Mouse (Mus musculus) C2C12 (cell line): ENCODE measurements around the gene Rmnd5a. TPM values are rescaled to one million over a fixed set of nuclear protein-coding genes. Genes with fewer than 3 reads are reported as not detected.

Experiments used
- H3K27me3 ChIP-seq: one replicate; pipeline ENCODE4 v1.6.1; 2011; ENCODE audit not compliant: control insufficient read depth, insufficient read depth, insufficient read length
- H3K36me3 ChIP-seq: one replicate; pipeline ENCODE4 v1.6.1; 2011; ENCODE audit not compliant: control insufficient read depth, insufficient read depth
- H3K4me3 ChIP-seq: one replicate; pipeline ENCODE4 v1.5.1; 2011; ENCODE audit warnings: mild to moderate bottlenecking, control low read depth; ENCODE audit not compliant: poor library complexity, insufficient read depth, severe bottlenecking
- H3K79me2 ChIP-seq: one replicate; pipeline ENCODE4 v1.6.1; 2011; ENCODE audit not compliant: control insufficient read depth, insufficient read depth
- H3K79me3 ChIP-seq: one replicate; pipeline ENCODE4 v1.6.1; 2011; ENCODE audit warnings: low read depth, control low read depth
- H3ac ChIP-seq: one replicate; pipeline ENCODE3; 2011; ENCODE audit warnings: low read depth; ENCODE audit not compliant: control insufficient read depth, insufficient read length
- CEBPB ChIP-seq: IDR thresholded peaks from one replicate; pipeline ENCODE4 v1.6.1; 2011; ENCODE audit warnings: low read depth, mild to moderate bottlenecking, control low read depth, moderate library complexity
- CTCF ChIP-seq: IDR thresholded peaks from one replicate; pipeline ENCODE4 v1.5.1; 2011; ENCODE audit not compliant: control insufficient read depth, insufficient read depth, insufficient read length
- FOSL1 ChIP-seq: IDR thresholded peaks from one replicate; pipeline ENCODE4 v1.8.0; 2011; ENCODE audit warnings: mild to moderate bottlenecking, low read length; ENCODE audit not compliant: poor library complexity, insufficient read depth, severe bottlenecking
- MAX ChIP-seq: IDR thresholded peaks from one replicate; pipeline ENCODE4 v1.6.1; 2011; ENCODE audit warnings: mild to moderate bottlenecking, control low read depth
- MYOD1 ChIP-seq: IDR thresholded peaks from one replicate; pipeline ENCODE4 v1.6.1; 2011; ENCODE audit warnings: low read depth; ENCODE audit not compliant: control insufficient read depth, insufficient read length
- MYOG ChIP-seq: IDR thresholded peaks from one replicate; pipeline ENCODE4 v1.6.1; 2011; ENCODE audit not compliant: control insufficient read depth, insufficient read length; ENCODE audit errors: extremely low read depth
- USF1 ChIP-seq: IDR thresholded peaks from one replicate; pipeline ENCODE4 v1.6.1; 2011; ENCODE audit warnings: low read depth, mild to moderate bottlenecking, control low read depth, moderate library complexity
- polyA plus RNA-seq: library from polyadenylated mRNA; unstranded; fragments of >200 nt; fragmentation: generic; extraction: Trizol; gene quantifications from one replicate; pipeline ENCODE4 v1.2.1, GENCODE M21; 2012; ENCODE audit warnings: missing spikeins

The Rmnd5a gene
- polyA plus RNA-seq, 1 experiment, result 4.0 TPM

DNA sequence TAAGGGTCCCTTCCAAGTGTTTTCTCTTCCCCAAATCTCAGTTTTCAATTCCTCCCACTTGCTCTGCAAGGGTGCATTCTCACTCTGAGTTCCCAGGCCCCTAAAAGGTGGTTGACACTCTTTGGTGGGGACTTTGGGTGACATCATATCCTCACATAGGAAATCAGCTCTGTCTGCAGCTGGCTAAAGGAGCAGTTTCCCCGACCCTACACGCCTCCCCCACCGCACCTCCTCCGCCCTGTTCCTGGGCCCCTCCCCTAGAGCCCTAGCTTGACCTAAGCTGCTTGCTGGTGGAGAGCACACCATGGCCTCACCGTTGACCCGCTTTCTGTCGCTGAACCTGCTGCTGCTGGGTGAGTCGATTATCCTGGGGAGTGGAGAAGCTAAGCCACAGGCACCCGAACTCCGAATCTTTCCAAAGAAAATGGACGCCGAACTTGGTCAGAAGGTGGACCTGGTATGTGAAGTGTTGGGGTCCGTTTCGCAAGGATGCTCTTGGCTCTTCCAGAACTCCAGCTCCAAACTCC, 67.1 kb downstream of the Rmnd5a start, which contains the start of gene Cd8a:
Gene Cd8a, plus strand, starts transcription at position 179 of the 527 bp plus-strand sequence.
- H3ac ChIP-seq, result no peak within 1 kb of the TSS
- no peaks in the 10 kb centered on the region for H3K79me2 ChIP-seq
- H3K4me3 ChIP-seq, result no peak within 1 kb of the TSS
- H3K36me3 ChIP-seq, result no peaks in the 10 kb centered on the region
- TF ChIP-seq USF1, result no peak
- no peak for TF ChIP-seq MYOG
- no peak for TF ChIP-seq MYOD1
- TF ChIP-seq CTCF, result no peak
- TF ChIP-seq CEBPB, result no peak
- TF ChIP-seq MAX, result no peak
- TF ChIP-seq FOSL1, result no peak
- peaks cover 8% of the 10 kb centered on the region for H3K27me3 ChIP-seq
- H3K79me3 ChIP-seq, result no peaks in the 10 kb centered on the region

DNA sequence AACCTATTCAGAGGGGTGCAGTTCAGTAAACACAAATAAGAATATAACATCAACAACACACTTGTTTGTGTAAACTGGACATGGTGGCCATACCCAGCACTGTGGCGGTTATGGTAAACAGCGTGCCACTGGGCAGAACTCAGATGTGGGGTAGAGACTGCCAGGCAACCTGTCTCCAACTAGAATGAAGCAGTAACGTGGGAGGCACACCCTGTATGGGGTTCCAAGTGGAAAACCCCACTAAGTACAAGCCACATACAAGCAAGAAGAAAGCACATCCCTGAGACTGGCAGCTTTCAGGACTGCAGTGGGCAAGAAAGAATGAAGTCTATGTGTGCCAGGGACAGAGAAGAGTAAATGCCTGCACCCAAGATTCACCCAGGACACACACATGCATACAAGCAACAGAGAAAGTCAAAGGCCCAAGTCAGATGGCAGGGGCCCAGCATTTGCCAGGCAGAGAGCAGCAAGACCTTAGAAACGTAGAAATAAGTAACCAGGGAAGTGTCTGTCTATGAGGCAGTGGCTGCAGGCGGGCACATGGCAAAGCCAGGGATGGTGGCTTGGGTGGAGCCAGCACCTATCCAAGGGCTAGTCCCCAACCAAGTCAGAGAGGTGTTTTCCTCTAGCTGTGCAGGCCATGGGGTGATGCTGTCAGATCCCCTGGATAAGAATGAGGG, 68.3 kb downstream of the Rmnd5a start:
- TF ChIP-seq MYOG (no peak), MYOD1 (no peak), MAX (no peak), FOSL1 (no peak), USF1 (no peak), CTCF (no peak), CEBPB (no peak)
- no peak overlapping the region for H3K4me3 ChIP-seq

DNA sequence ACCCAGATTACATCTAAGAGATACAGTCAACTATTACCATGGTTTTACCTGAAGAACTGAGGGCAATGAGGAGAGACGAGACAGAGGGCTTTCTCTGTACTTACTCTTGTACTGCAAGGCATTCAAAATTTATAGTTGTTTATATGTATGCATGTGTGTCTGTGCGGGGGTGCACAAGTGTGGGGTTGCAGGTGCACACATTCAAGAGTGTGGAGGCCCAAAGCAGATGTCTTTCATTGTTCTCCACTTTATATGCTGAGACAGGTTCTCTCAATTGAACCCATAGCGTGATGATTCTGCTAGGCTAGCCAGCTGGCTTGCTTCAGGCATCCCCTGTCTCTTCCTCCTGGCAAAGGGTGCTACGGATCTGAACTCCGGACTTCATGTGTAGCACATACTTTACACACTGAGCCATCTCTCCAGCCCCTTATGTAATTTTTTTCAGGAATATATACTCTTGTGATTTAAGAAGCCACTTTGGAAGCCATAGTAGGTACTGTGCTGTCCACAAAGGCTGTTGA, 69.3 kb downstream of the Rmnd5a start:
- peaks cover 8% of the 10 kb centered on the region for H3K27me3 ChIP-seq
- H3K36me3 ChIP-seq, result no peaks in the 10 kb centered on the region
- H3K79me2 ChIP-seq, result no peaks in the 10 kb centered on the region
- no peak overlapping the region for H3ac ChIP-seq
- H3K79me3 ChIP-seq, result no peaks in the 10 kb centered on the region
- TF ChIP-seq CTCF (no peak), FOSL1 (no peak), USF1 (no peak), MAX (no peak), CEBPB (no peak), MYOD1 (no peak), MYOG (no peak)
- H3K4me3 ChIP-seq, result no peak overlapping the region

More for the DNA sequence above, 68.3 kb downstream of the Rmnd5a start:
- Histone ChIP-seq H3K79me3 (no peaks in the 10 kb centered on the region), H3K27me3 (peaks cover 8% of the 10 kb centered on the region), H3K79me2 (no peaks in the 10 kb centered on the region), H3ac (no peak overlapping the region), H3K36me3 (no peaks in the 10 kb centered on the region)

DNA sequence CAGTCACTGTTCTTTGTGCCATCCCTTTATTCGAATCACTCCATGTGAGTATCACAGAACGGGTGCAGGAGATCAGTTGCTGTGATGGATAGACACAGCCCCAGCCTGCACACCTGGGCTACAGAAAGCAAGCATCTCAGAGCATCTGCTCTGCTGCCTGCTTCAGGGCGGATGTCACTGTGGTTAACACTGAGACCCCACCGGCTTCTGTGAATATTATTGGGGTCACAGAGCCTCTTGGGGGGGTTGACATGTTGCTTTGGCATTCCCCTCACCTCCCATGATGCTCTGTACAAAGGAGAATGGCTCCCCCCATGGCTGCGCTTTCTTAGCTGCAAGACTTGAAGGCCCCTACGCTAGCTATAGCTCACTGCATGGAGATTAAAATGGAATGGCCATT, 71.0 kb downstream of the Rmnd5a start:
- no peaks in the 10 kb centered on the region for H3K79me3 ChIP-seq
- no peaks in the 10 kb centered on the region for H3K79me2 ChIP-seq
- TF ChIP-seq MYOG (no peak), MYOD1 (no peak), CEBPB (no peak), MAX (no peak), USF1 (no peak), CTCF (no peak), FOSL1 (no peak)
- peaks cover 7% of the 10 kb centered on the region for H3K27me3 ChIP-seq
- no peak overlapping the region for H3ac ChIP-seq
- no peaks in the 10 kb centered on the region for H3K36me3 ChIP-seq
- H3K4me3 ChIP-seq, result no peak overlapping the region

DNA sequence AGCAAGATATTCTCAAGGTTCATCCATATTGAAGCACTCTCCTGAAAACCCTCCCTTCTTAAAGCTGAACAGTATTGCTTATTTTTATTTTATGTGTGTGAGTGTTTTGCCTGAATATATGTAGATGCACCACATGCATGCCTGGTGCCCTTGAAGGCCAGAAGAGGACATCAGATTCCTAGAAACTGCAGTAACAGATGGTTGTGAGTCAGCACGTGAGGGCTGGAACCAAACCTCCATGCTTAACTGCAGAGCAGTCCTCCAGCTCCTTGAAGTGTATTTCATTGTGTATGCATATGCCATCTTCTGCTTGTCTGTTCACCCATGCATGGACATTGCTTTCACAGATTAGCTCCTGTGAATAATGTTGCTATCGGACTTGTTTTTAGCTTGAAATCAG, 76.4 kb downstream of the Rmnd5a start:
- Histone ChIP-seq H3ac (no peak overlapping the region), H3K4me3 (no peak overlapping the region), H3K36me3 (no peaks in the 10 kb centered on the region), H3K79me3 (no peaks in the 10 kb centered on the region), H3K27me3 (peaks cover 3% of the 10 kb centered on the region), H3K79me2 (no peaks in the 10 kb centered on the region)
- no peak for TF ChIP-seq MYOG
- no peak for TF ChIP-seq USF1
- TF ChIP-seq CEBPB, result no peak
- TF ChIP-seq CTCF, result no peak
- no peak for TF ChIP-seq FOSL1
- no peak for TF ChIP-seq MYOD1
- TF ChIP-seq MAX, result no peak
